Mouse (Mus musculus): Measurements from ENCODE around the gene Gm21861. TPM values are rescaled to one million over a fixed set of nuclear protein-coding genes. Genes with fewer than 3 reads are reported as not detected.

The Gm21861 gene
- not detected in 4 replicates for total RNA-seq (2023)

GRCm38 (mm10) chrY:58814497-58814896, at the start of gene Gm21861:
Gene Gm21861 (minus strand): TSS chrY:58814597.

Data from B cell, adult 62 days (primary cell).